Mouse (Mus musculus): Measurements from ENCODE around the gene Amn.

Gene Amn

GRCm38 (mm10) chr12:111324536-111324935, 53.6 kb downstream of the Amn start:
- no peak for DNase-seq (ENCODE audit: low spot score)

- DNase-seq (ENCODE audit: low spot score), result no peak
Measured at GRCm38 (mm10) chr12:111324949-111325348, 54.1 kb downstream of the Amn start.

DNA sequence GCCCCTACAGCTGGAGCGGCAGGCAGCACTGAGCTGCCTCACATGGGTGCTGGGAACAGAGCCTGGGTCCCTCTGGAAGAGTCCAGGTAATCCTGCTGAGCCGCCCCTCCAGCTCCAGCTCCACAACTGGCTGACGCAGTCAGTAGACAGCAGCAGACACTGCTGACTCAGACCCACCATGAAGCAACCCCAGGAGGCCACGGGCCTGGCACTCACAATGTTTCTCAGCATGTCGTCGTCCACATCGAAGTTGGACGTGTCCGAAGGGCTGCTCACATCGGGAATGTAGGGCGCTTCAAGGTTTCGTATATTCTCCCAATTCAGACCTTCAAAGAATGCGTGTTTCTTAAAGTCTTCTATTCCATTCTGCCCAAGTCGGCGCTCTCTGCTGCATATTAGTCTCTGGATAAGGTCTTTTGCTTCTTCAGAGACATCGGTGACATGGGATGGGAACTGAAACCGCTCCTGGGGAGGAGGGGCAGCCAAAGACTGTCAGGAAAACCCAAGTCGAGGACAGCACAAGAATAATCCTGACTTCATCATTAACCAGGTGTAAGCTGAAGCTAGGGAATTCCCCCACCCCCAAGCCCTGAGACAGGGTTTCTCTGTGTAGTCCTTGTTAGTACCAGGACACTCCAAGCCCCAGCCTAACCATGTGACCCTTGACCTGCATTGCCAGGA, 55.0 kb downstream of the Amn start:
- DNase-seq (ENCODE audit: low spot score), result no peak
